Mouse (Mus musculus) CD4-positive helper T cell, adult 2 months (primary cell): ENCODE data around the gene Dlgap1.

Experiments used
- DNase-seq: peaks from one replicate; pipeline ENCODE4 v3.0.0-alpha.2; 2012; ENCODE audit warnings: low read depth, missing footprints, low spot score

Gene Dlgap1

DNA sequence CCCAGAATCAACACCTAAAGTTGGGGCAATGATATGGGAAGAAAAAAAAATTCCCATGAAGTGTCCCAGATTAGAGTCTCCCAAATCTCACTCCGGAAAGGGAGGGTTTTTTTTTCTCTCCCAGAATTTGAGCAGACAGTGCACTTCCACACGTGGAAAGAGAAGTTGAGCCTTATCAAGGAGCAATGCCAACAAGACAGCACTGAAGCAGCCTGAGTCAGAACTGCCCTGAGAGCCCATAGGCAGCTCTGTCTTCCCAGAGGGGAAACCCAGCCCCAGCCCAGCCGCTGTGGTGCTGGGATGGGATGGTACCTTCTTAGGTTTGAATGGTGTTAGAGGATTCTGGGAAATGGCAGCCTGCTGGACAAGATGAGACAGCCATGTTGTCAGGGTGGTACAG is 753.3 kb downstream of the Dlgap1 start:
- DNase-seq: no peak

GRCm38 (mm10) chr17:70728719-70729281 is 759.9 kb downstream of the Dlgap1 start:
- DNase-seq: peak; percentile 43

DNA sequence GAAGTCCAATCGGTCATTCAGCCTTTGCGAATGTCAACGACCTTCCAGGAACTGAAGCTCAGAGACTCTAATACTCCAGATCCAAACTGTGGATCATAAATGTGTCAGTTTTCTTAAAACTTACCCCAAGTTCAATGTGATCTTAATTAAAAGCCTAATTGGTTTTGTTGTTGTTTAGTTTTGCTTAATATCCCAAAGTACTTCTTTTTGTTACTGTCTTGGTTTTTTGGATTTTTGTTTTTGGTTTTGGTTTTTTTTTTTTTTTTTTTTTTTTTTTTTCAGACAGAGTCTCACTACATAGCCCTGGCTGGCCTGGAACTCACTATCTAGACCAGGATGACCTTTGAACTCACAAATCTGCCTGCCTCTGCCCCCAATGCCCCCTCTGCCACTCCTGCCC is 765.9 kb downstream of the Dlgap1 start:
- DNase-seq: no peak

- no peak for DNase-seq
These were observed 766.5 kb downstream of the Dlgap1 start for GRCm38 (mm10) chr17:70735396-70735795.

GRCm38 (mm10) chr17:70737424-70737823 is 768.6 kb downstream of the Dlgap1 start:
- no peak for DNase-seq

- peak; percentile 36 for DNase-seq
These were observed 769.4 kb downstream of the Dlgap1 start for GRCm38 (mm10) chr17:70738168-70738854.

DNA sequence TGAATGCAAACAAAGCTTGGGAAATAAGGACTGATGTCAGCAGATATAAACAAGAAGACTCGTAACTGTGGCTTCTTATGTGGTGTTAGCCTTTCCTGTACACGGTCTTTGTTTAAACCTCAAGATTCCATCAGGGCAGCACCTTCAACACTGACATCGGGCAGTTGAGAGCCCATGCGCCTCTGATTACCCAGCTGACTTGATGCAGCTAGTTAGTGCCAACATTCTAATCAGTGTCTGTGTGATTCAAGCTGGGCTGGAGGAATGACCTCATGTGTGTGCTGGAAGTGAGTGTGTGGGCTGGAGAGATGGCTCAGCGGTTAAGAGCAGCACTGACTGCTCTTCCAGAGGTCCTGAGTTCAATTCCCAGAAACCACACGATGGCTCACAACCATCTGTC is 770.5 kb downstream of the Dlgap1 start:
- DNase-seq: no peak

GRCm38 (mm10) chr17:70741696-70742095 is 772.8 kb downstream of the Dlgap1 start:
- no peak for DNase-seq

GRCm38 (mm10) chr17:70744570-70745153 is 775.8 kb downstream of the Dlgap1 start:
- DNase-seq: no peak

DNA sequence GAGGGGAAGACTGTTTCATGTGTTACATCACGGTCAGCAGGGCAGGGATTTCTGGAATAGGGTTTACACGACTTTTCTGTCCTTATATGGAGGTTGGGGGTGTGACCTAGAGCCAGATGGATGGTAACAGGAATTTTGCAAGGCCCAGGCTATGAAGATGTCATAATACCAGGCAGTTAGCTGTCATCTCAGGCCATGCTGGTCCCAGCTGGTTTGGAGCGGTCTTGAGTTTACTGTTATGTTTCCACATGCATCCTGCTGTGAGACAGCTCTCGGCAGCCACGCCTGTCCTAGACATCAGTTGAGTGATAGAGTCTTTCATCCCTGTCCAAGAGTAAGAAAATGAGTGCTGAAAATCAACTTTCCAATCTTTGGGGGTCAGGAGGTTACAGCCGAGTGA is 776.5 kb downstream of the Dlgap1 start:
- no peak for DNase-seq

DNA sequence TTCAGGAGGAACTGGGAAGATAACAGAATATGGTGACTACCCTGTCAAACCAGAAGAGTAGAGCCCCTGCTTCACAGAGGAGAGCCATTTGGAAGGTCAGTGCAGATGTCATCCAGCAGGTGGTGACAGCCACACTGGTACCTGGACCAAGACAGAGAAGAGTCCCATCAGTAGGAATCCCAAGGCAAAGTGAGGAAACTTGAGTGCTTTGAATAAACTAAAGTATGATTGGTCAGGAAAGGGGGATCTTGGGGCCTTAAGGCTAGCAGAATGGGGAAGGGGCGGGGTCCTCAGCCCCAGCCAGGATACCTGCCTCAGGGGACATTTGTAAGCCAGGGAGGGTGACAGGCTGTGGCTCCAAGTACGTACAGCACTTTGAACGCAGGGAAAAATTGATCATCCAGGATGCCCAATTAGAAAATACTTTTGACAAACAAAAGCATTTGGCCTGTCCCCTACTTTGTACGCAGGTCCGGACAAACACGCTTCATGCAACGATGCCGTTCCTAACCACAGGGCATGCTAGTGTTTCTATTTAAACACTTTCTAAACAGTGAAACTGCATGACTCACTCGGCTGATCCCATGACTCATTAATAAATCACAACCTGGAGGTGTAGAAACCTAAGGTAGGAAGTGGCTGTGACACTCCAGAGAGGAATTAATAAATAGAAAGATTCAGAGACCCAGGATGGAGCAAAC is 777.7 kb downstream of the Dlgap1 start:
- no peak for DNase-seq

- peak; percentile 33 for DNase-seq
These were observed 779.0 kb downstream of the Dlgap1 start for GRCm38 (mm10) chr17:70747731-70748475.

DNA sequence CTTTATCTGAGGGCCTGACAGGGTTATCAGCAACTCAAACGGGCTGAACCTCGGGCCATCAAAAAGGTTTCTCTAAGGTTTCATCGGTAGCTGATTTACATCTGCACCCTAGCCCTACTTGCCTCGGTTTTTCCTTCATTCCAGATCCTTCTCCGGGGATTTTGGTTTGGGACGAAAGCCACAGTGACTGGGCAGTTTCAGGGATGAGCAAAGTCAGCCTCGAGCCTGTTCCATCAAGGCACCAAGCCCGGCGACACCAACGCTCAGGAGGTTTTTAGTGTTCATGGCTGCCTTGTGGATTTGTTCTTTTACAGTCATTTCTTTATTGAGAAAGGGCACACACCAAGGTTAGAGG is 779.6 kb downstream of the Dlgap1 start:
- no peak for DNase-seq

DNA sequence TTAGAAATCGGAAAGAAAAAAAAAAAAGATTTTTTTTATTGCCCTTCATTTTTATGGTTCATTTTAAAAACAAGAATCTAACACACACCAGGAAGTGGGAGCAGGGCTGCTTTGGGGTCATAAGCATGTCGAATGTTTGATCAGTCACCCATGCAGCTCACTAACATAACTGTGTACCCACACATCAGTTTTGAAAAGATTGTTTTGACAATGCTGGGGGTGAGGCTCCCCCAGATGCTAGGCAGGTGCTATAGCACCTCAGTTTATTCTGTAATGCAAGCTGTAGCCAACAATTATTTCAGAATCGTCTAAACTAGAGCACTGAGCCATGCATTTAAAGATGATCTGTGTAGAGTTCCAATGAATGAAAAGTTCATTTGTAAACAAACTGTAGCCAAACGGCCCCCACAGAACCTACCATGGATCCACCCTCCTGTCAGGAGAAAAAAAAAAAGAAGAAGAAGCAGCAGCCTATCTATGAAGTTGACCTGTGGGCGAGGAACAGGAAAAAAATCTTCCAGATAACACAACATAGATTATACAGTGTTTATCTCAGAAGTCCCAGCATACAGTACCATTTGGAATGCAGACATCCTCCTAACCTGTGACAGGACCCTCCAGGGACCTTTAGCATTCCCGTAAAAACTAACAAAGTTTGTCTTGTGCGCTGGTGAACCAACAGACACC is 780.2 kb downstream of the Dlgap1 start:
- DNase-seq: no peak

DNA sequence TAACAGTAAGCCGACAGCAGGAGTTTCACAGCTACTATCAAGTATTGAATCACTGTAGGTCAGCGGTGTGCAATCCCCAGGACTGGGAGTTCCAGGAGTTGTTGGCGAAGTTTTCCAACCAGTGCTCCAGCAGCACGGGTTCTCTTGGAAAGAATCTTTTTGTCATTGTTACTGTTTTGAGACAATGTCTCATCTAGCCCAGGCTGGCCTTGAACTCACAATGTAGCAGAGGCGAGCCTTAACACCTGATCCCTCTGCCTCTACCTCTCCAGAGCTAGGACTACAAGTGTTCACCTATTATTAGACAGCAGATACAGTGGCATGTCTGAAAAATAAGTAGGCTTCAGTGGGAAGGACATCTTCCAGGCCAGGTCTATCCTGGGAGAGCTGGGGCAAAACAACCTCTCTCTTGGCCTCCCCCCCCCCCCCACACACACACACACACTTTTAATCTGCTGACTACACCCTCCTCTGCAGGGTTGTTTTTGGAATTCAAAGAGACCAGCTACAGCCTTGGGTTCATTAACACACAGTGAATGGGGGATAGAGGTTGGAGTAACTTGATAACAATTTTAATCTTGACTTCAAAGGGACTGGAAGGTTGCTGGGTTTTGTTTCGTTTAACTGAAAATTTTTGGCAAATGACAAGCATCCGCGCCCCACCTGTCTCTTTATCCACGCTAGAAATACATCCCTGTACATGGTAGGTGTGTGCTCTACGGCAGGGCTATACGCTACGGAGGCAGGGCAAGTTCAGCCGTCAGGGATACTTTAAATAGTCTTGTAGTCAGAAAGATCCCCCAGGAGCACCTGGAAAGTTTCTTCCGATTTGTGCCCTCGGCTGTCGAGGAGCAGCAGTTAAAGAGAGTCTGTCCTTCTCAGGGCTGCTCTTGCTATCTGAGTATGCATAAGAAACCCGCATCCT is 781.6 kb downstream of the Dlgap1 start:
- DNase-seq: no peak

GRCm38 (mm10) chr17:70751161-70751651 is 782.3 kb downstream of the Dlgap1 start:
- peak; percentile 24 for DNase-seq

GRCm38 (mm10) chr17:70751676-70752075 is 782.8 kb downstream of the Dlgap1 start:
- DNase-seq: no peak

GRCm38 (mm10) chr17:70753444-70754032 is 784.7 kb downstream of the Dlgap1 start:
- no peak for DNase-seq

DNA sequence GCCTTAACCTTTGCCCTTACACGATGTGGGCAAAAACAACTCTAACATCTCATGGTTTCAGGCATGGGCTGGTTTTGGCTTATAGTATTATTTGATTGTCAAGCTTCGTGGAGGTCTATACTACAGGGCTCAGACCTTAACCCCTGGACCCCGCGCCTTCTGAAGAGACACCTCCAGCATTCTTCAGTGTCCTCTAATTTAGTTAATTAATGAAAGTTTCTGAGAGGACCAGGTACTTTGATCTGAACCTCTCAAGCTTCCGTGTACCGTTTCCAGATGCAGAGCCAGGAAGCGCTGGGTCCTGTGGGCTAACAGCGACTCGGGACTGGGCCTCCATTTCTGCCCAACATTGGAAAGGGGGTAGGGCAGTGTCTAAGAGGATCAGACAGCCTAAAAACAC is 785.2 kb downstream of the Dlgap1 start:
- DNase-seq: no peak

DNA sequence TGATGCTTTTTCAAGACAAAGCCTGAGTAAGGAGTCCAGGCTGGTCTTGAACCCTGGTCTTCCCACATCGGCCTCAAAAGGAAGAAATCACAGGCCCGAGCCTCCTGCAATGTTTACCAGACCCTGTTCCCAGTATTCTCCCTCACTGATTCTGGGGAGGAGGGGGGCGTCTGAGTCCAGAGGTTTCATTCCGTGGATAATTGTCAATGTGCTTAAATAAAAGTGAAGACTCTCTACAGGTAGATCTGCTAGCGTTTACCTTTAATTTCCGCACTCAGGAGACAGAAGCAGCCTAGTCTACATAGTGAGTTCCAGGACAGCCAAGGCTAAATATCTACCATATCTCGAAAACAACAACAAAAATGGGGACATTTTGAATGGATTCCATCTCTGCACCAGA is 785.8 kb downstream of the Dlgap1 start:
- DNase-seq: no peak
